Mouse (Mus musculus): ENCODE measurements around the gene Pmp22. TPM values are rescaled to one million over a fixed set of nuclear protein-coding genes. Genes with fewer than 3 reads are reported as not detected.

Pmp22 gene
- total and polyA plus RNA-seq, 3 experiments: 0.11 TPM; not detected in 2

DNA sequence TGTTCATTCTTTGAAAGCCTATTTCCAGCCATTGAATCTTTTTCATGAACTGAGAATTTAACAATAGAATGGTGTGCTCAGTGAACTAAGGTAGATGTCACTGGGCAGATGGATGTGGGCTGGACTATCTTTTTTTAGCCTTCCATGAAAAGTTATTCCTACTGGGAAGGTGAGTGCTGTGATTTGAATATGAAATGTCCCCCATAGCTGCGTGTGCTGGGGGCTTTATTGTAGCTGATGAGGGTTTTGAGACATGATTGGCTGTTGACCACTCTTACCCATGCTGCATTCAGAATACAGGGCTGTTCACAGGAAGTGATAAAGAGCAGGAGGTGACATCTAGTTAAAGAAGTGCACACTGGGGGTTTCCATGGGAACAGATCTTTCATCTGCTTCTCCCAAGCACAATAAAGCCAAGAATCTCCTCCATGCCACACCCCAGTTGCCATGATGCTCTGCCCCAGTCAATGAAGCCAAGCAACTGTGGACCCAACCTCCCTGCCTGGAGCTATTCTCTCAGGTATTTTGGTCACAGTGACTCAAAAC is 19.5 kb upstream of the Pmp22 start:
- DNase-seq (ENCODE audit: low spot score) (no peak), ATAC-seq (ENCODE audit: extremely low read depth, insufficient number of reproducible peaks, low FRiP score, poor library complexity, severe bottlenecking) (no peak)
- TF ChIP-seq GATA2 (IDR thresholded peaks at IDR 0.05; ENCODE audit: borderline replicate concordance, low read depth, low read length) (no peak), CTCF (IDR thresholded peaks at IDR 0.05; ENCODE audit: low read depth, low read length) (no peak), GATA1 (IDR thresholded peaks at IDR 0.05; ENCODE audit: borderline replicate concordance, low read length) (no peak), TAL1 (conservative IDR thresholded peaks at IDR 0.05; ENCODE audit: low read depth, low read length) (no peak), POLR2AphosphoS5 (IDR thresholded peaks at IDR 0.05; ENCODE audit: insufficient replicate concordance, low read depth, low read length) (no peak)
- no peaks in the 10 kb centered on the region for H3K27me3 ChIP-seq (ENCODE audit: insufficient read depth, low read length)
- H3K4me1 ChIP-seq (ENCODE audit: insufficient read depth, low read depth, low read length): no peaks in the 10 kb centered on the region
- no peaks in the 10 kb centered on the region for H3K9me3 ChIP-seq (replicated peaks)
- no peaks in the 10 kb centered on the region for H3K36me3 ChIP-seq (replicated peaks)
- H3K4me3 ChIP-seq (ENCODE audit: low read depth, low read length): no peak overlapping the region

DNA sequence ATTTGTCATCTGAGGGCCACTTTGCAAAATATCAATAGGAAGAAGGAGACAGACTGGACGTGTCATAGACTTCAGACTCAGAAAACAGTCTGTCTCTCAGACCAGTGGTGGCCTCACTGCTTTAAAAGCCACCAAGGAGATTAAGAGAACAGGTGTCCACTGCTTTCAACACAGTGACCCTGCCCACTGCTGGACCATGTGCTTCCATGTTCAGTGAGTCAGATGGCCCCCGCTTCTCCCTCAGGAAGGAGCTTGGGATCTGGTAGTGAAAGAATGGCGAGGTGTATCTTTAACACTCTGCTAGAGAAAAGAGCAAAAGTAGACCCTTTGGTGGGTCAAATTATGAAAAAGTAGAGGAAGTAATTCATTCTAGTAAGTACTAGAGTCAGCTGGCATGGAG is 18.5 kb upstream of the Pmp22 start:
- H3K36me3 ChIP-seq (replicated peaks): no peaks in the 10 kb centered on the region
- H3K4me3 ChIP-seq (ENCODE audit: low read depth, low read length): no peak overlapping the region
- DNase-seq (ENCODE audit: low spot score) (no peak), ATAC-seq (ENCODE audit: extremely low read depth, insufficient number of reproducible peaks, low FRiP score, poor library complexity, severe bottlenecking) (no peak)
- H3K4me1 ChIP-seq (ENCODE audit: insufficient read depth, low read depth, low read length): no peaks in the 10 kb centered on the region
- H3K9me3 ChIP-seq (replicated peaks): no peaks in the 10 kb centered on the region; the same call in 1 of the 2 replicates
- no peaks in the 10 kb centered on the region for H3K27me3 ChIP-seq (ENCODE audit: insufficient read depth, low read length)
- TF ChIP-seq CTCF (IDR thresholded peaks at IDR 0.05; ENCODE audit: low read depth, low read length): no peak
- no peak for TF ChIP-seq GATA2 (IDR thresholded peaks at IDR 0.05; ENCODE audit: borderline replicate concordance, low read depth, low read length)
- no peak for TF ChIP-seq TAL1 (conservative IDR thresholded peaks at IDR 0.05; ENCODE audit: low read depth, low read length)
- TF ChIP-seq POLR2AphosphoS5 (IDR thresholded peaks at IDR 0.05; ENCODE audit: insufficient replicate concordance, low read depth, low read length): no peak
- no peak for TF ChIP-seq GATA1 (IDR thresholded peaks at IDR 0.05; ENCODE audit: borderline replicate concordance, low read length)

DNA sequence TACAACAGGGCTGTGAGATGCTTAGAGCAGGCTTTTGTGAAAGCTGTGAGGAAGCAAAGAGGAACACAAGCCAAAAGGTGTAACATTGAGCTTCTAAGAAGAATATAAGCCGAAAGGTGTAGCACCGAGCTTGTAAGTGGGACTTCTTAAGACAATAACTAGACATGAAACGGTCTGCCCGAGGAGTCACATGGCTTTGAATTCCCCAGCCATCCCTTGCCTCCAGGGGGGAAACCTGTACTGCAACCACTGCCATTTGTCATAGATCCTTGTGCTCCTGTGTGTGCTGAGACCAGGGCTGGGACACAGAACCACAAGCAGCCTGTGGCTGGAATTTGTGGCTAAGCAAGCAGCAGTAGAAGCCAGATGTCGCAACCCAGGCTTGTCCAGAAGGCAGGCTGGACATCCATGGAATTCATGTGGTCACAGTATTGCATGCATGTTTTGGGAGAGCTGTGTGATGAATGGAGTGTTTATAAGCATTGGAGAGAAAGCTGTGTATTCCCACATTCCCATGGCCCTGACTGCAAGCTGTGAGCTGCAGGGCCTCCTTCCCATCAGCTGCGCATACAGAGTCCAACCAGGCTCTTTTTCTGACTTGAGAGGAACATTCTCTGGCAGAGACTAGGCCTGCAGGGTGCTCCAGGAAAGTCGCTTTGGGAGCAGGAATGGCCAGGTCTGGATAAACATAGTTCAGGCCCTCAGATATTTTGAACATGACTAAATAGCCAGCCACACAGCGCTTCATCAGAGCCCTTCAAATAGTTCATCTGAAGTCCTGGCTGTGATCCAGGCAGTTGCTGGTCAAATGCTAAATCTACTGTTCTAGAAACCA is 13.8 kb upstream of the Pmp22 start:
- Histone ChIP-seq H3K4me1 (ENCODE audit: insufficient read depth, low read depth, low read length) (no peaks in the 10 kb centered on the region), H3K4me3 (ENCODE audit: low read depth, low read length) (no peak overlapping the region), H3K27me3 (ENCODE audit: insufficient read depth, low read length) (no peaks in the 10 kb centered on the region), H3K36me3 (replicated peaks) (no peaks in the 10 kb centered on the region), H3K9me3 (replicated peaks) (peaks cover 6% of the 10 kb centered on the region)
- TF ChIP-seq TAL1 (conservative IDR thresholded peaks at IDR 0.05; ENCODE audit: low read depth, low read length): no peak
- TF ChIP-seq GATA1 (IDR thresholded peaks at IDR 0.05; ENCODE audit: borderline replicate concordance, low read length): no peak
- TF ChIP-seq GATA2 (IDR thresholded peaks at IDR 0.05; ENCODE audit: borderline replicate concordance, low read depth, low read length): no peak
- TF ChIP-seq CTCF (IDR thresholded peaks at IDR 0.05; ENCODE audit: low read depth, low read length): no peak
- no peak for TF ChIP-seq POLR2AphosphoS5 (IDR thresholded peaks at IDR 0.05; ENCODE audit: insufficient replicate concordance, low read depth, low read length)
- no peak for DNase-seq (ENCODE audit: low spot score)
- ATAC-seq (ENCODE audit: extremely low read depth, insufficient number of reproducible peaks, low FRiP score, poor library complexity, severe bottlenecking): no peak

DNA sequence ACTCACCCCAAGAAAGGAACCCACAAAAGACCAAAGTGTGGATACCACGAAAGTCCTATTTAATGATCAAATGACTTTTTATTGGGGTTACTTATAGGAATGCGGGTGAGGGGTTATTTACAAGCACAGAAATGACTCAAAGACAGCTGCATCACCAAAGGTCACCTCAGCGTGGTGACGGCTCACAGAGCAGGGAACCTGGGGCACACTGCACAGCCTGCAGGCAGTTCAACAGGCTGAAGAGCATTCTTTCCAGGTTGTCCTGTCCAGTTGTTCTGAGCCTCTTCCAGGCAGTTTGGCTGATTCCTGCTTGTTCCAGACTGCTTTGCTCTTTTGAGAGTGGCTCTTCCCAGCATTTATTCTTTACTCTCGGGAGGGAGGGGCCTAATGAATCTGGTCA is 12.1 kb upstream of the Pmp22 start:
- no peaks in the 10 kb centered on the region for H3K27me3 ChIP-seq (ENCODE audit: insufficient read depth, low read length)
- ATAC-seq (ENCODE audit: extremely low read depth, insufficient number of reproducible peaks, low FRiP score, poor library complexity, severe bottlenecking) (no peak), DNase-seq (ENCODE audit: low spot score) (no peak)
- peaks cover 8% of the 10 kb centered on the region for H3K9me3 ChIP-seq (replicated peaks)
- H3K36me3 ChIP-seq (replicated peaks): no peaks in the 10 kb centered on the region
- no peak overlapping the region for H3K4me3 ChIP-seq (ENCODE audit: low read depth, low read length)
- TF ChIP-seq POLR2AphosphoS5 (IDR thresholded peaks at IDR 0.05; ENCODE audit: insufficient replicate concordance, low read depth, low read length) (no peak), GATA2 (IDR thresholded peaks at IDR 0.05; ENCODE audit: borderline replicate concordance, low read depth, low read length) (no peak), GATA1 (IDR thresholded peaks at IDR 0.05; ENCODE audit: borderline replicate concordance, low read length) (no peak), CTCF (IDR thresholded peaks at IDR 0.05; ENCODE audit: low read depth, low read length) (no peak), TAL1 (conservative IDR thresholded peaks at IDR 0.05; ENCODE audit: low read depth, low read length) (no peak)
- H3K4me1 ChIP-seq (ENCODE audit: insufficient read depth, low read depth, low read length): no peaks in the 10 kb centered on the region

DNA sequence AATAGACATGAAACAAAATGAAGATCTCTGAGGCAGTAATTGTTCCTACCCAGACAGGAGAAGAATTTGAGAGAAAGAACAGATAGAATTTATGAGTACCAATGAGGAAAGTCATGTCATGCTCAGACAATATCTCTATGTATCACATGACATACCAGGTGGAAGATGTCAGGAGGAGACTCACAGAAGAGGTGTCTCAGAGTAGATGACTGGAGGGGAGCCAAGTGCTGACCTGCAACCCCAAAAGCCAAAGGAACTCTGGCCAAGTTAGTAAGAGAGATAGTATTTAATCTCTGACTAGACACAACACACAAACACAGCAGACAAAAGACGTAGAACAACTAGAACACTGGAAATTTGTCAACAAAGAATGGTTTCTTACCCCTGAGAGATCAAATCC is 11.5 kb upstream of the Pmp22 start:
- H3K36me3 ChIP-seq (replicated peaks): no peaks in the 10 kb centered on the region
- TF ChIP-seq CTCF (IDR thresholded peaks at IDR 0.05; ENCODE audit: low read depth, low read length) (no peak), GATA2 (IDR thresholded peaks at IDR 0.05; ENCODE audit: borderline replicate concordance, low read depth, low read length) (no peak), POLR2AphosphoS5 (IDR thresholded peaks at IDR 0.05; ENCODE audit: insufficient replicate concordance, low read depth, low read length) (no peak), TAL1 (conservative IDR thresholded peaks at IDR 0.05; ENCODE audit: low read depth, low read length) (no peak), GATA1 (IDR thresholded peaks at IDR 0.05; ENCODE audit: borderline replicate concordance, low read length) (no peak)
- no peaks in the 10 kb centered on the region for H3K27me3 ChIP-seq (ENCODE audit: insufficient read depth, low read length)
- peaks cover 8% of the 10 kb centered on the region for H3K9me3 ChIP-seq (replicated peaks)
- DNase-seq (ENCODE audit: low spot score) (no peak), ATAC-seq (ENCODE audit: extremely low read depth, insufficient number of reproducible peaks, low FRiP score, poor library complexity, severe bottlenecking) (no peak)
- H3K4me1 ChIP-seq (ENCODE audit: insufficient read depth, low read depth, low read length): no peaks in the 10 kb centered on the region
- no peak overlapping the region for H3K4me3 ChIP-seq (ENCODE audit: low read depth, low read length)

DNA sequence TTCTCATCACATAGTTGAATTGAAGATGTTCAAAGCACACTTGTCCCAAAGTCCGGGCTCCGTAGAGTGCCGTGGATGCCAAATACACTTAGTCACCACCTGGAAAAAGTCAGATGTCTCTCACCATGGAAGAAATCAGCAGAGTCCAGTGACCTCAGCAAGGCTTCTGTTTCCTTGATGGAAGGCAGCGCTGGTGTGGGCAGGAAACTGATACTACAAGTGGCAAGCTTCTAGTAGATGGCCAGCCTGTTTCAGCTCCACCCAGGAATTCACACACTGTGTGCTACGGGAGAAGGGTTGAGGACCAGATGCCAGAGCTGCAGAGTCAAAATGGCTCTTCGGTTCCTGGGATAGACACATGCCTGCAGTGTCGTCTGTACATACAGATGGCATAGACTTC is 9.0 kb upstream of the Pmp22 start:
- H3K27me3 ChIP-seq (ENCODE audit: insufficient read depth, low read length): no peaks in the 10 kb centered on the region
- no peak for DNase-seq (ENCODE audit: low spot score)
- H3K4me3 ChIP-seq (ENCODE audit: low read depth, low read length): no peak overlapping the region
- no peaks in the 10 kb centered on the region for H3K4me1 ChIP-seq (ENCODE audit: insufficient read depth, low read depth, low read length)
- no peak for ATAC-seq (ENCODE audit: extremely low read depth, insufficient number of reproducible peaks, low FRiP score, poor library complexity, severe bottlenecking)
- no peaks in the 10 kb centered on the region for H3K36me3 ChIP-seq (replicated peaks)
- TF ChIP-seq GATA1 (IDR thresholded peaks at IDR 0.05; ENCODE audit: borderline replicate concordance, low read length) (no peak), CTCF (IDR thresholded peaks at IDR 0.05; ENCODE audit: low read depth, low read length) (no peak), POLR2AphosphoS5 (IDR thresholded peaks at IDR 0.05; ENCODE audit: insufficient replicate concordance, low read depth, low read length) (no peak), TAL1 (conservative IDR thresholded peaks at IDR 0.05; ENCODE audit: low read depth, low read length) (no peak), GATA2 (IDR thresholded peaks at IDR 0.05; ENCODE audit: borderline replicate concordance, low read depth, low read length) (no peak)
- H3K9me3 ChIP-seq (replicated peaks): peaks cover 13% of the 10 kb centered on the region

Measured in G1E (cell line).